Mouse (Mus musculus) heart, postnatal 10 days (tissue): ENCODE measurements around the gene Olfr1167. TPM values are rescaled to one million over a fixed set of nuclear protein-coding genes. Genes with fewer than 3 reads are reported as not detected.
"Not testable (repeated sequence)": the region's sequence is repeated elsewhere in the genome, so short reads cannot be mapped to it uniquely, and the experiment has no call there.

Source experiments
- DNase-seq, 2 experiments: peaks; one replicate each; pipeline ENCODE4 v3.0.0; 2021
- intact Hi-C: fragments of 180-260 bp; cut with DNase I; formaldehyde crosslinking; loops from one replicate; pipeline ENCODE4 v1.15.1; 2025
- total RNA-seq, 2 experiments: library from RNA; stranded (reverse); gene quantifications; 2 replicates each; pipeline ENCODE4 v1.2.3; 2021

The Olfr1167 gene
- not detected for total RNA-seq

GRCm38 (mm10) chr2:88155093-88155492, at the start of gene Olfr1167:
Gene Olfr1167 (minus strand): TSS chr2:88155193.
- DNase-seq, result not testable (repeated sequence)

GRCm38 (mm10) chr2:88181580-88181979, 26.6 kb upstream of the Olfr1167 start, which contains the start of gene Olfr1168:
Gene Olfr1168 (plus strand): TSS chr2:88181880.
- intact Hi-C loops, result no loop called here
- no peak for DNase-seq

More at GRCm38 (mm10) chr2:88155093-88155492, at the start of gene Olfr1167:
- intact Hi-C loops, result not testable (repeated sequence)

- intact Hi-C loops, result no loop called here
- DNase-seq, result no peak
Measured at GRCm38 (mm10) chr2:88128172-88128571, 26.8 kb downstream of the Olfr1167 start, which contains the start of gene Olfr1166. Gene Olfr1166 (minus strand): TSS chr2:88128272.

Other genes with a start within 250 kb of the Olfr1167 start
- gene Olfr1155, start 210.1 kb downstream of the Olfr1167 start, total RNA-seq, result not detected
- not detected for gene Olfr1156, start 202.1 kb downstream of the Olfr1167 start, total RNA-seq
- not detected for gene Olfr1157, start 186.9 kb downstream of the Olfr1167 start, total RNA-seq
- gene Olfr74, start 180.5 kb downstream of the Olfr1167 start, total RNA-seq, result not detected
- not detected for gene Olfr1158, start 165.1 kb downstream of the Olfr1167 start, total RNA-seq
- not detected for gene Olfr1160, start 146.9 kb downstream of the Olfr1167 start, total RNA-seq
- not detected for gene Olfr1161, start 132.4 kb downstream of the Olfr1167 start, total RNA-seq
- gene Olfr73, start 117.5 kb downstream of the Olfr1167 start, total RNA-seq, result not detected
- not detected for gene Olfr1162, start 104.1 kb downstream of the Olfr1167 start, total RNA-seq
- gene Olfr1163, start 83.4 kb downstream of the Olfr1167 start, total RNA-seq, result not detected
- not detected for gene Olfr1164, start 61.2 kb downstream of the Olfr1167 start, total RNA-seq
- gene Olfr1166, start 26.9 kb downstream of the Olfr1167 start, total RNA-seq, result not detected
- gene Olfr1168, start 26.7 kb upstream of the Olfr1167 start, total RNA-seq, result not detected
- not detected for gene Olfr1170, start 73.1 kb upstream of the Olfr1167 start, total RNA-seq
- gene Olfr1173, start 124.7 kb upstream of the Olfr1167 start, total RNA-seq, result not detected
- gene Olfr1174-ps, start 159.9 kb upstream of the Olfr1167 start, total RNA-seq, result not detected
- not detected for gene Olfr1175-ps, start 172.0 kb upstream of the Olfr1167 start, total RNA-seq
- not detected for gene Olfr1176, start 181.5 kb upstream of the Olfr1167 start, total RNA-seq
- not detected for gene Olfr1177-ps, start 191.3 kb upstream of the Olfr1167 start, total RNA-seq
- not detected for gene Olfr1178, start 231.9 kb upstream of the Olfr1167 start, total RNA-seq